Mouse (Mus musculus) CH12.LX (cell line): ENCODE results near the gene Snw1. TPM values are rescaled to one million over a fixed set of nuclear protein-coding genes. Genes with fewer than 3 reads are reported as not detected.
"Not testable (repeated sequence)": the region's sequence is repeated elsewhere in the genome, so short reads cannot be mapped to it uniquely, and the experiment has no call there.

Source experiments
- DNase-seq: peaks from one replicate; pipeline ENCODE4 v3.0.0-alpha.2; 2013; ENCODE audit errors: extremely low read depth
- H3K27ac ChIP-seq: 2 replicates; pipeline ENCODE4 v1.5.1; 2012; ENCODE audit warnings: low read depth, mild to moderate bottlenecking, control low read depth, moderate library complexity; ENCODE audit not compliant: insufficient read depth
- H3K27me3 ChIP-seq: replicated peaks from 2 replicates; pipeline ENCODE3; 2012; ENCODE audit warnings: inconsistent platforms
- H3K36me3 ChIP-seq, 2 experiments: replicated peaks in 1 of 2; 2 replicates each; pipeline versions ENCODE3 to v1.6.1; 2012; ENCODE audit warnings: inconsistent platforms in 1 of 2, low read length in 1 of 2, mild to moderate bottlenecking in 1 of 2, mixed read lengths in 1 of 2, moderate library complexity in 1 of 2; ENCODE audit not compliant: control insufficient read depth in 1 of 2, insufficient read depth in 1 of 2
- H3K4me1 ChIP-seq, 2 experiments: 2 replicates each; pipeline ENCODE4 v1.6.1; 2012; ENCODE audit warnings: inconsistent platforms in 1 of 2, moderate library complexity in 1 of 2; ENCODE audit not compliant: insufficient read depth in 2 of 2, control insufficient read depth in 1 of 2
- H3K4me2 ChIP-seq: 2 replicates; pipeline ENCODE4 v1.6.1; 2012; ENCODE audit warnings: low read depth, mild to moderate bottlenecking, control low read depth; ENCODE audit not compliant: poor library complexity, insufficient read depth, severe bottlenecking
- H3K4me3 ChIP-seq, 3 experiments: fragments of 150-350 bp in 1 of 3; sonication (generic) in 1 of 3; replicated peaks in 1 of 3; 2 replicates each; pipeline versions ENCODE3 to v1.5.1; 2011 to 2012; ENCODE audit warnings: low read depth in 2 of 3, low read length in 2 of 3, mild to moderate bottlenecking in 2 of 3, moderate library complexity in 2 of 3, control low read depth in 1 of 3, improper control_type of control experiment in 1 of 3, inconsistent platforms in 1 of 3, mixed read lengths in 1 of 3; ENCODE audit not compliant: poor library complexity in 1 of 3
- H3K79me2 ChIP-seq: replicated peaks from 2 replicates; pipeline ENCODE4 v1.6.1; 2012; ENCODE audit warnings: mild to moderate bottlenecking, moderate library complexity; ENCODE audit not compliant: control insufficient read depth, poor library complexity, insufficient read depth, severe bottlenecking; ENCODE audit errors: extremely low read depth
- H3K9ac ChIP-seq: 2 replicates; pipeline ENCODE4 v1.6.1; 2012; ENCODE audit warnings: low read depth, mild to moderate bottlenecking, control low read depth, moderate library complexity; ENCODE audit not compliant: insufficient read depth
- H3K9me3 ChIP-seq: replicated peaks from 2 replicates; pipeline ENCODE3; 2012; ENCODE audit warnings: low read length, inconsistent platforms, mixed read lengths
- BHLHE40 ChIP-seq: IDR thresholded peaks from 2 replicates; pipeline ENCODE4 v1.6.1; 2011; ENCODE audit warnings: mild to moderate bottlenecking, low read depth, low read length, improper control_type of control experiment
- CHD1 ChIP-seq: IDR thresholded peaks from 2 replicates; pipeline ENCODE4 v1.6.1; 2012; ENCODE audit warnings: low read depth, low read length, improper control_type of control experiment, inconsistent platforms
- CHD2 ChIP-seq: IDR thresholded peaks from 2 replicates; pipeline ENCODE4 v1.6.1; 2011; ENCODE audit warnings: low read length, improper control_type of control experiment
- CTCF ChIP-seq, 2 experiments: IDR thresholded peaks in 1 of 2; conservative IDR thresholded peaks in 1 of 2; 2 replicates each; pipeline ENCODE4 v1.5.1; 2011 to 2012; ENCODE audit warnings: low read depth in 2 of 2, low read length in 2 of 2, improper control_type of control experiment in 1 of 2, inconsistent platforms in 1 of 2, mild to moderate bottlenecking in 1 of 2, moderate library complexity in 1 of 2
- E2F4 ChIP-seq: IDR thresholded peaks from 2 replicates; pipeline ENCODE4 v1.6.1; 2011; ENCODE audit warnings: low read depth, low read length, improper control_type of control experiment; ENCODE audit not compliant: insufficient replicate concordance
- ELF1 ChIP-seq: IDR thresholded peaks from 2 replicates; pipeline ENCODE4 v1.6.1; 2014; ENCODE audit warnings: low read depth, mild to moderate bottlenecking, inconsistent platforms, low read length, improper control_type of control experiment
- EP300 ChIP-seq: IDR thresholded peaks from 2 replicates; pipeline ENCODE4 v1.6.1; 2011; ENCODE audit warnings: low read length, improper control_type of control experiment
- ETS1 ChIP-seq: conservative IDR thresholded peaks from 2 replicates; pipeline ENCODE4 v1.6.1; 2012; ENCODE audit warnings: low read depth, mild to moderate bottlenecking, inconsistent platforms, low read length, improper control_type of control experiment, moderate library complexity
- GABPA ChIP-seq: IDR thresholded peaks from 2 replicates; pipeline ENCODE4 v1.6.1; 2012; ENCODE audit warnings: low read depth, low read length, improper control_type of control experiment, inconsistent platforms; ENCODE audit not compliant: insufficient replicate concordance
- HCFC1 ChIP-seq: IDR thresholded peaks from 2 replicates; pipeline ENCODE4 v1.6.1; 2012; ENCODE audit warnings: low read depth, mild to moderate bottlenecking, inconsistent platforms, low read length, improper control_type of control experiment
- IRF4 ChIP-seq: IDR thresholded peaks from 2 replicates; pipeline ENCODE4 v1.6.1; 2014; ENCODE audit warnings: low read depth, mild to moderate bottlenecking, inconsistent platforms, low read length, improper control_type of control experiment
- JUN ChIP-seq: IDR thresholded peaks from 2 replicates; pipeline ENCODE4 v1.6.1; 2011; ENCODE audit warnings: low read depth, mild to moderate bottlenecking, low read length, improper control_type of control experiment, moderate library complexity; ENCODE audit not compliant: insufficient read depth
- JUND ChIP-seq: conservative IDR thresholded peaks from 2 replicates; pipeline ENCODE4 v1.6.1; 2011; ENCODE audit warnings: low read depth, low read length, improper control_type of control experiment
- KAT2A ChIP-seq: IDR thresholded peaks from 2 replicates; pipeline ENCODE4 v1.6.1; 2012; ENCODE audit warnings: low read length, improper control_type of control experiment, inconsistent platforms; ENCODE audit not compliant: insufficient replicate concordance
- MAFK ChIP-seq: IDR thresholded peaks from 2 replicates; pipeline ENCODE4 v1.6.1; 2011; ENCODE audit warnings: low read length, improper control_type of control experiment; ENCODE audit not compliant: insufficient replicate concordance
- MAX ChIP-seq: IDR thresholded peaks from 2 replicates; pipeline ENCODE4 v1.6.1; 2011; ENCODE audit warnings: low read length, improper control_type of control experiment
- MAZ ChIP-seq: IDR thresholded peaks from 2 replicates; pipeline ENCODE4 v1.6.1; 2012; ENCODE audit warnings: low read depth, mild to moderate bottlenecking, inconsistent platforms, low read length, improper control_type of control experiment, moderate library complexity
- MEF2A ChIP-seq: IDR thresholded peaks from 2 replicates; pipeline ENCODE4 v1.6.1; 2014; ENCODE audit warnings: low read depth, mild to moderate bottlenecking, inconsistent platforms, low read length, improper control_type of control experiment, borderline replicate concordance
- MXI1 ChIP-seq: IDR thresholded peaks from 2 replicates; pipeline ENCODE4 v1.6.1; 2011; ENCODE audit warnings: mild to moderate bottlenecking, low read depth, low read length, improper control_type of control experiment
- MYC ChIP-seq: IDR thresholded peaks from 2 replicates; pipeline ENCODE4 v1.6.1; 2011; ENCODE audit warnings: low read depth, mild to moderate bottlenecking, improper control_type of control experiment, low read length
- NELFE ChIP-seq: IDR thresholded peaks from 2 replicates; pipeline ENCODE4 v1.6.1; 2011; ENCODE audit warnings: low read depth, low read length, improper control_type of control experiment
- NRF1 ChIP-seq: IDR thresholded peaks from 2 replicates; pipeline ENCODE4 v1.6.1; 2014; ENCODE audit warnings: low read depth, mild to moderate bottlenecking, inconsistent platforms, low read length, improper control_type of control experiment, moderate library complexity
- PAX5 ChIP-seq: IDR thresholded peaks from 2 replicates; pipeline ENCODE4 v1.6.1; 2012; ENCODE audit warnings: low read length, inconsistent platforms, mixed read lengths
- POLR2A ChIP-seq: IDR thresholded peaks from 2 replicates; pipeline ENCODE4 v1.6.1; 2011; ENCODE audit warnings: low read depth, mild to moderate bottlenecking, improper control_type of control experiment, low read length
- POLR2AphosphoS2 ChIP-seq: IDR thresholded peaks from 2 replicates; pipeline ENCODE4 v1.6.1; 2011; ENCODE audit warnings: low read depth, low read length, improper control_type of control experiment
- RAD21 ChIP-seq: IDR thresholded peaks from 2 replicates; pipeline ENCODE4 v1.6.1; 2011; ENCODE audit warnings: low read depth, mild to moderate bottlenecking, low read length, improper control_type of control experiment, moderate library complexity
- RCOR1 ChIP-seq: conservative IDR thresholded peaks from 2 replicates; pipeline ENCODE4 v1.6.1; 2012; ENCODE audit warnings: low read depth, mild to moderate bottlenecking, inconsistent platforms, low read length, improper control_type of control experiment
- SIN3A ChIP-seq: IDR thresholded peaks from 2 replicates; pipeline ENCODE4 v1.6.1; 2012; ENCODE audit warnings: low read length, improper control_type of control experiment, inconsistent platforms
- SMC3 ChIP-seq: IDR thresholded peaks from 2 replicates; pipeline ENCODE4 v1.6.1; 2011; ENCODE audit warnings: low read depth, low read length, improper control_type of control experiment
- TBP ChIP-seq: conservative IDR thresholded peaks from 2 replicates; pipeline ENCODE4 v1.6.1; 2011; ENCODE audit warnings: low read depth, low read length, improper control_type of control experiment
- TCF12 ChIP-seq: IDR thresholded peaks from 2 replicates; pipeline ENCODE4 v1.6.1; 2014; ENCODE audit warnings: low read depth, mild to moderate bottlenecking, inconsistent platforms, low read length, improper control_type of control experiment
- UBTF ChIP-seq: IDR thresholded peaks from 2 replicates; pipeline ENCODE4 v1.6.1; 2012; ENCODE audit warnings: low read depth, mild to moderate bottlenecking, inconsistent platforms, low read length, improper control_type of control experiment, moderate library complexity
- USF1 ChIP-seq: IDR thresholded peaks from 2 replicates; pipeline ENCODE4 v1.6.1; 2014; ENCODE audit warnings: low read depth, mild to moderate bottlenecking, inconsistent platforms, low read length, improper control_type of control experiment
- USF2 ChIP-seq: conservative IDR thresholded peaks from 2 replicates; pipeline ENCODE4 v1.6.1; 2011; ENCODE audit warnings: low read depth, low read length, improper control_type of control experiment
- ZC3H11A ChIP-seq: IDR thresholded peaks from 2 replicates; pipeline ENCODE4 v1.6.1; 2012; ENCODE audit warnings: low read depth, mild to moderate bottlenecking, inconsistent platforms, low read length, improper control_type of control experiment
- ZKSCAN1 ChIP-seq: IDR thresholded peaks from 2 replicates; pipeline ENCODE4 v1.6.1; 2012; ENCODE audit warnings: low read depth, inconsistent platforms, low read length, improper control_type of control experiment, borderline replicate concordance
- ZMIZ1 ChIP-seq: IDR thresholded peaks from 2 replicates; pipeline ENCODE4 v1.6.1; 2012; ENCODE audit warnings: low read depth, mild to moderate bottlenecking, inconsistent platforms, low read length, improper control_type of control experiment
- ZNF384 ChIP-seq: IDR thresholded peaks from 2 replicates; pipeline ENCODE4 v1.6.1; 2012; ENCODE audit warnings: low read depth, low read length, improper control_type of control experiment, inconsistent platforms
- dilution Hi-C: fragments of 300-500 bp; cut with MboI; formaldehyde crosslinking; loops from 2 replicates; pipeline ENCODE4 v1.14.3; 2020; ENCODE audit warnings: low sequenced_read_pairs; ENCODE audit not compliant: extremely low pct_unique_long_range_greater_than_20kb, extremely low pct_ligation_motif_present
- in situ Hi-C: fragments of 300-500 bp; cut with MboI; formaldehyde crosslinking; loops from 3 replicates; pipeline ENCODE4 v1.14.3; 2019; ENCODE audit warnings: low sequenced_read_pairs, low pct_ligation_motif_present, low pct_unique_long_range_greater_than_20kb, mixed read lengths
- polyA plus RNA-seq: library from polyadenylated mRNA; unstranded; fragments of >175 nt; gene quantifications from 2 replicates; pipeline ENCODE4 v1.2.1, GENCODE M21; 2012; ENCODE audit warnings: low read depth; ENCODE audit not compliant: insufficient read length
- total RNA-seq, 2 experiments: library from RNA; depleted of rRNA; stranded (reverse); fragments of 300-350 nt in 1 of 2; fragments of >200 nt in 1 of 2; gene quantifications; 2 replicates each; pipeline ENCODE4 v1.2.3; 2012 to 2014

The Snw1 gene
- total RNA-seq (2012; rRNA removed) (78.0 and 93.6 TPM in 2 replicates), total RNA-seq (2014; rRNA removed) (116 and 126 TPM in 2 replicates), polyA plus RNA-seq (96.8 and 113 TPM in 2 replicates)

DNA sequence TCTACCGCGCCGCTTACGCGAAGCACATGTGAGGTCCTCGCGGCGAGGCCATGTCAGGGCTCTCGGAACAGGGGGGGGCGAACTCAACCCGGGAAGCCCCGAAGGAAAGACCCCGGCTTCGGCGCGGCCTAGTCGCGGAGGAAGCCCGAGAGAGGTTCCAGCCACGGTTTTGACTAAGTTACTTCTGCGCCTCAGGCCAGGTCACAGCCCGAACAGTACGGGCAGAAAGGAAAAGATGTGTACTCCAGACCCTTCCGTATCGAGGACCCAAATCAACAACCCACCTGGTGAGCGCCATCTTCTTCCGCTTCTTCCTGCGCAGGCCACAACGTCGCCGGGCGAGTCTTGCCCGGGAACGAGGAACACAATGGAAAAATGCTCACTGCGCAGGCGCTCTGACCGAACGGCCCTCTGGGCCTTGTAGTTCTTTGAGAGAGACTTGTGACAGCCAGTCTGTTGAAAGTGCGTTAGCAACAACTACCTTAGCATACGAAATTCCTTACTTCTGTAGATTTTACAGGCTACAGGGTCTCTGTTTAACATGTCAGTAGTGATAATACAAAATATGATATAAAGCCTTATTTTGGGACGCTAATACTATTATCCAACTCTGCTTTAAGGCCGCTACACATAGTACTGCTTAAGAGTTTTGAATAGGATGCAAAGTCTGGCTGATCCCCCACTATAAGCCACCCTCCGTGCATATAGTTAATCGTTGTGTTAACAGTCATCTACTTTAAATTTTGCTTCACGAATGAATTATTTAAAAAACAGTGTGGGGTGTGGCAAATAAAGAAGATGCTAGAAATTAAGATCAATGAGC is at the start of gene Snw1:
Gene Snw1 (minus strand): TSS at position 311 of the 823 bp plus-strand sequence.
- Histone ChIP-seq H3K9me3 (no peaks in the 10 kb centered on the region), H3K27ac (peak within 1 kb of the TSS; percentile 36; the same call in 1 of the 2 replicates), H3K79me2 (peaks cover 42% of the 10 kb centered on the region)

GRCm38 (mm10) chr12:87519616-87520015 is 47.5 kb upstream of the Snw1 start:
- H3K4me2 ChIP-seq, H3K27me3 ChIP-seq, H3K9ac ChIP-seq, H3K36me3 ChIP-seq, H3K27ac ChIP-seq, H3K9me3 ChIP-seq, H3K4me1 ChIP-seq, DNase-seq, H3K4me3 ChIP-seq, H3K79me2 ChIP-seq, dilution Hi-C loops, in situ Hi-C loops: not testable (repeated sequence)

More for the DNA sequence above, at the start of gene Snw1:
- peaks cover 5 to 17% of the 10 kb centered on the region in 2 experiments; a peak in 3 of 4 replicates for H3K4me1 ChIP-seq
- peak within 1 kb of the TSS; percentile 98 for H3K9ac ChIP-seq
- peak; percentile 97 for DNase-seq
- dilution Hi-C loops (no loop called here), in situ Hi-C loops (no loop called here)
- peaks cover 12 to 21% of the 10 kb centered on the region in 2 experiments for H3K36me3 ChIP-seq
- no peaks in the 10 kb centered on the region for H3K27me3 ChIP-seq
- peak within 1 kb of the TSS; percentile 88 for H3K4me2 ChIP-seq
- TF ChIP-seq MAZ (no peak), RCOR1 (no peak), MAX (peak; percentile 83), POLR2A (peak; percentile 89), ZC3H11A (no peak), IRF4 (peak; percentile 50), E2F4 (peak; percentile 88; the same call in 1 of the 2 replicates), MEF2A (peak; percentile 63; the same call in 1 of the 2 replicates), SIN3A (peak; percentile 87), ZMIZ1 (peak; percentile 45; the same call in 1 of the 2 replicates), KAT2A (peak; percentile 99), NRF1 (peak; percentile 95), HCFC1 (peak; percentile 99), ZNF384 (no peak), ZKSCAN1 (no peak), MYC (peak; percentile 66), CHD1 (peak; percentile 91), USF2 (no peak), JUN (no peak), SMC3 (no peak), PAX5 (no peak), RAD21 (no peak), GABPA (peak; percentile 78; the same call in 1 of the 2 replicates), TCF12 (peak; percentile 83), ELF1 (peak; percentile 92), CHD2 (no peak), TBP (peak; percentile 81), BHLHE40 (no peak), EP300 (no peak), POLR2AphosphoS2 (peak; percentile 83; the same call in 1 of the 2 replicates), NELFE (peak; percentile 82), ETS1 (no peak), JUND (no peak), CTCF (conservative IDR thresholded peaks at IDR 0.05 in 1 of 2, IDR thresholded peaks at IDR 0.05 in 1 of 2; ENCODE audit: low read depth in 2 of 2, low read length in 2 of 2) (no peak), MXI1 (peak; percentile 47; the same call in 1 of the 2 replicates), MAFK (no peak), USF1 (no peak), UBTF (peak; percentile 100)
- H3K4me3 ChIP-seq = peak within 1 kb of the TSS; percentile 83 to 96 (median 86)
